Mouse (Mus musculus) kidney, embryonic 16.5 days (tissue): Measurements from ENCODE around the gene Bet1l. TPM values are rescaled to one million over a fixed set of nuclear protein-coding genes. Genes with fewer than 3 reads are reported as not detected.
A peak's percentile ranks its signal among the peaks of the same experiment; 100 is the strongest.

Experiments
- ATAC-seq: fragments of 200-750 bp; cut with Nextera tagmentation; 2 replicates; pipeline ENCODE4 v1.8.0; 2017; ENCODE audit warnings: moderate TSS enrichment; ENCODE audit not compliant: low FRiP score, low TSS enrichment
- H3K27ac ChIP-seq: fragments of 300-500 bp; sonication (generic); 2 replicates; pipeline ENCODE4 v1.5.1; 2014; ENCODE audit warnings: low read length
- H3K27me3 ChIP-seq: fragments of 300-500 bp; sonication (generic); 2 replicates; pipeline ENCODE4 v1.6.1; 2014; ENCODE audit warnings: low read length, control low read depth, mixed read lengths; ENCODE audit not compliant: insufficient read depth
- H3K36me3 ChIP-seq: fragments of 300-500 bp; sonication (generic); 2 replicates; pipeline ENCODE4 v1.6.1; 2014; ENCODE audit warnings: low read length, control low read depth, mixed read lengths; ENCODE audit not compliant: insufficient read depth
- H3K4me1 ChIP-seq: fragments of 300-500 bp; sonication (generic); 2 replicates; pipeline ENCODE4 v1.6.1; 2014; ENCODE audit warnings: low read length, control low read depth, mixed read lengths; ENCODE audit not compliant: insufficient read depth
- H3K4me2 ChIP-seq: fragments of 300-500 bp; sonication (generic); replicated peaks from 2 replicates; pipeline ENCODE4 v1.6.1; 2014; ENCODE audit warnings: low read depth, low read length
- H3K4me3 ChIP-seq: fragments of 300-500 bp; sonication (generic); 2 replicates; pipeline ENCODE4 v1.5.1; 2014; ENCODE audit warnings: mild to moderate bottlenecking, low read length
- H3K9ac ChIP-seq: fragments of 300-500 bp; sonication (generic); replicated peaks from 2 replicates; pipeline ENCODE4 v1.6.1; 2014; ENCODE audit warnings: low read length
- H3K9me3 ChIP-seq: fragments of 300-500 bp; sonication (generic); 2 replicates; pipeline ENCODE4 v1.6.1; 2016; ENCODE audit warnings: low read length, control low read depth
- WGBS: fragments of 180-500 bp; shearing (Covaris S2); extraction: QIAGEN DNeasy Blood & Tissue Kit; methylation state at CpG from one replicate; pipeline ENCODE4 v1.1.7; 2014; 5-methylcytosine and 5-hydroxymethylcytosine counted together
- polyA plus RNA-seq: library from polyadenylated mRNA; unstranded; fragments of >200 nt; fragmentation: Nextera tagmentation; extraction: Ambion mirVana; gene quantifications from 2 replicates; pipeline ENCODE4 v1.2.1, GENCODE M21; 2015

Gene Bet1l
- polyA plus RNA-seq, 1 experiment from 2014 or later, result 42.1 TPM

- Histone ChIP-seq H3K36me3 (peaks cover 29% of the 10 kb centered on the region), H3K4me2 (no peak overlapping the region), H3K9me3 (no peaks in the 10 kb centered on the region), H3K27ac (no peak overlapping the region), H3K4me3 (no peak overlapping the region), H3K4me1 (peaks cover 9% of the 10 kb centered on the region), H3K9ac (no peak overlapping the region), H3K27me3 (no peaks in the 10 kb centered on the region)
- WGBS, result 90% methylated on average over 4 of the region's 4 CpGs
- no peak for ATAC-seq
Observed at GRCm38 (mm10) chr7:140851916-140852315, 5.5 kb downstream of the Bet1l start.

- 88% methylated on average over 10 of the region's 10 CpGs for WGBS
- Histone ChIP-seq H3K9me3 (no peaks in the 10 kb centered on the region), H3K4me3 (no peak overlapping the region), H3K9ac (no peak overlapping the region), H3K36me3 (peaks cover 22% of the 10 kb centered on the region), H3K27ac (no peak overlapping the region), H3K4me2 (no peak overlapping the region), H3K4me1 (0 out of 2 replicates have a peak, but pooled peaks cover 2% of the 10 kb centered on the region), H3K27me3 (no peaks in the 10 kb centered on the region)
- ATAC-seq, result no peak
Observed at GRCm38 (mm10) chr7:140848591-140848990, 8.8 kb downstream of the Bet1l start.

DNA sequence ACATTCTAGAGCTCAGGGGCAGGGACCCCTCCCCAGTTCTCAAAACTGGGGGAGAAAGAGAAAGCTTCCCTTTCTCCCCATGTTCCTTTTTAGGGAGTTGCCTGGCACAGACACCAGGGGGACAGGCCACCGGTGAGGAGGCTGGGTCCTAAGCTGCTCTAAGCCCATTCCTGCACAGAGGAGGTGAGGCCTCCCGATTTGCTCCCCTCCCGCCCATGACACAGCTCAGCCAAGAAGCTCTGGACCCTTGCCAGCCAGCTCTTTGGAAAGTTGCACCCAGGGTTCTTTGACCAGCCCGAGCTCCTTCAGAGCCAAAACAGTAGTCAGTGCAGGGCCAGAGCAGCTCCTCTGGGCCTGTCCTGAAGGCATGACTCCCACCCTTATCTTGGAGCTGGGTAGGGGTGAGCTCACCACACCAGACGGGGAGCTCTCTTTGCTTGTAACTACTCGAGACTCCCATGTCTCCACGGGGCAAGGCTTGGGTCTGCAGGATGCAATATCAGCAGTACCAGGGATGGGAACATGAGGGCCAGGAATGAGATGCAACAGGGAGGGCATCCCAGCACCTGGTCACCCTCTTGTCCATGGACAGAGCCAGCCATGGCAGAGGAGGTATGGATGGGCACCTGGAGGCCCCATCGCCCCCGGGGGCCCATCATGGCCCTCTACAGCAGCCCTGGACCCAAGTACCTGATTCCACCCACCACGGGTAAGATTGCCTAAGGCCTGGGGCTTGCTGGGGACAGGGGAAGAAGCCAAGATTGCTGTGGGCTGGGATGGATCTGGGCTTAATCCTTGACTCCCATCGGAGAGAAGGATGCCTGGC is 9.4 kb downstream of the Bet1l start, which contains the start of gene Odf3:
Gene Odf3 (plus strand): TSS at position 51 of the 826 bp plus-strand sequence.
- Histone ChIP-seq H3K36me3 (peaks cover 16% of the 10 kb centered on the region), H3K4me3 (no peak within 1 kb of the TSS), H3K9ac (0 out of 2 replicates have a peak within 1 kb of the TSS, but pooled peaks have one; percentile 5), H3K9me3 (no peaks in the 10 kb centered on the region), H3K27ac (no peak within 1 kb of the TSS), H3K4me1 (0 out of 2 replicates have a peak, but pooled peaks cover 2% of the 10 kb centered on the region), H3K4me2 (no peak within 1 kb of the TSS), H3K27me3 (peaks cover 2% of the 10 kb centered on the region; the same call in 1 of the 2 replicates)
- 63% methylated on average over 11 of the region's 11 CpGs for WGBS
- no peak for ATAC-seq

- Histone ChIP-seq H3K27ac (no peak overlapping the region), H3K9ac (no peak overlapping the region), H3K4me1 (0 out of 2 replicates have a peak, but pooled peaks cover 2% of the 10 kb centered on the region), H3K27me3 (peaks cover 2% of the 10 kb centered on the region; the same call in 1 of the 2 replicates), H3K4me3 (no peak overlapping the region), H3K9me3 (no peaks in the 10 kb centered on the region), H3K36me3 (peaks cover 4% of the 10 kb centered on the region), H3K4me2 (no peak overlapping the region)
- ATAC-seq, result no peak
- WGBS, result 80% methylated on average over 10 of the region's 10 CpGs
Observed at GRCm38 (mm10) chr7:140846676-140847075, 10.7 kb downstream of the Bet1l start.

DNA sequence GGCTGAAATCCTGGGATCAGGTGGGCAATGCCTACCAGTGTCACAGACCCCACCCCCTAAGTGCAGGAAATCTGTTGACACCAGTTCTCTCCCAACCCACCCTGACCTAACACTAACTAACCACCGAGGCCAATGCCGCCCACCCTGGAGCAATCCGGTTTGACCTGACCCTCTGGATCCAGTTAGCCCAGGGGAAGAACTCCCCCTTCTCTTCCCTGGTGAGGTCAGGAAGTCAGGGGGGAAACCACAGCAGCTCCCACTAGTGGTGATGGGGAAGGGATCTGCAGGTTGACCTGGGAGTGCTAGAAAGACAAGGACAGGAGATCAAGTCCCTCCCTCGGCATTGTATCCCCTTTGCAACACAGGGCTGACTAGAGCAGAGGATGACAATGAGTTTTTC is 11.7 kb downstream of the Bet1l start:
- WGBS, result 55% methylated on average over 4 of the region's 4 CpGs

GRCm38 (mm10) chr7:140844905-140845665 is 12.3 kb downstream of the Bet1l start, which contains the start of gene Scgb1c1:
TSS of gene Scgb1c1 (plus strand) at chr7:140845547.
- H3K4me2 ChIP-seq, result no peak within 1 kb of the TSS
- no peak within 1 kb of the TSS for H3K4me3 ChIP-seq
- no peaks in the 10 kb centered on the region for H3K36me3 ChIP-seq
- H3K4me1 ChIP-seq, result 0 out of 2 replicates have a peak, but pooled peaks cover 2% of the 10 kb centered on the region
- H3K9ac ChIP-seq, result no peak within 1 kb of the TSS
- no peaks in the 10 kb centered on the region for H3K9me3 ChIP-seq
- whole genome bisulfite sequencing, result 29% methylated on average over 14 of the region's 14 CpGs
- no peak within 1 kb of the TSS for H3K27ac ChIP-seq
- peaks cover 10% of the 10 kb centered on the region; the same call in 1 of the 2 replicates for H3K27me3 ChIP-seq
- ATAC-seq, result peak; percentile 83

More for the DNA sequence above, 11.7 kb downstream of the Bet1l start:
- Histone ChIP-seq H3K9me3 (no peaks in the 10 kb centered on the region), H3K27me3 (peaks cover 7% of the 10 kb centered on the region; the same call in 1 of the 2 replicates), H3K9ac (no peak overlapping the region), H3K27ac (no peak overlapping the region), H3K4me2 (no peak overlapping the region), H3K4me3 (no peak overlapping the region), H3K4me1 (0 out of 2 replicates have a peak, but pooled peaks cover 2% of the 10 kb centered on the region), H3K36me3 (no peaks in the 10 kb centered on the region)
- ATAC-seq, result no peak

DNA sequence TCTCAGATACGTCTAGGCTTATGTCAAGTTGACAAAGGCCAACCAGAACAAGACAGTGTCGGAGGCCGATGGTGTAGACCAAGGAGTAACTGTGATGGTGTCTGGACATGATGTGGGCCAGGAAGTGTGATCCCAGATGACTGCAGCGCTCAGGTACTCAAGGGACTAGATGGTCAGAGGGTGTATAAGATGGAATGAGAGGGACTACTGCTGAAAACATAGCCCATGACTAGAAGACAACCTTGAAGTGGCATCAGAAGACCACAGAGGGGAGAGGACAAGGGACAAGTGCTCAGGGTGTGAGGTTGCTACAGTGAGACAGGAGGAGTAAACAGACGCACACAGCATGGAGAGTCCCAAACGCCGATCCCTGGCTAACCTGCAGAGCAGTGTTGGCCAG is 13.6 kb downstream of the Bet1l start:
- no peak for ATAC-seq
- Histone ChIP-seq H3K36me3 (no peaks in the 10 kb centered on the region), H3K4me2 (no peak overlapping the region), H3K4me1 (0 out of 2 replicates have a peak, but pooled peaks cover 2% of the 10 kb centered on the region), H3K9ac (no peak overlapping the region), H3K4me3 (no peak overlapping the region), H3K9me3 (no peaks in the 10 kb centered on the region), H3K27ac (no peak overlapping the region), H3K27me3 (peaks cover 10% of the 10 kb centered on the region; the same call in 1 of the 2 replicates)
- 77% methylated on average over 7 of the region's 7 CpGs for WGBS

GRCm38 (mm10) chr7:140840750-140841735 is 16.3 kb downstream of the Bet1l start:
- no peaks in the 10 kb centered on the region for H3K9me3 ChIP-seq
- no peak overlapping the region for H3K27ac ChIP-seq
- WGBS, result 39% methylated on average over 19 of the region's 19 CpGs
- 0 out of 2 replicates have a peak, but pooled peaks cover 2% of the 10 kb centered on the region for H3K4me1 ChIP-seq
- no peak for ATAC-seq
- no peak overlapping the region for H3K9ac ChIP-seq
- peaks cover 10% of the 10 kb centered on the region; the same call in 1 of the 2 replicates for H3K27me3 ChIP-seq
- H3K4me2 ChIP-seq, result no peak overlapping the region
- H3K36me3 ChIP-seq, result no peaks in the 10 kb centered on the region
- no peak overlapping the region for H3K4me3 ChIP-seq

GRCm38 (mm10) chr7:140839556-140839955 is 17.8 kb downstream of the Bet1l start:
- Histone ChIP-seq H3K9me3 (no peaks in the 10 kb centered on the region), H3K27me3 (peaks cover 10% of the 10 kb centered on the region; the same call in 1 of the 2 replicates), H3K36me3 (no peaks in the 10 kb centered on the region), H3K4me2 (no peak overlapping the region), H3K4me3 (no peak overlapping the region), H3K9ac (no peak overlapping the region), H3K27ac (no peak overlapping the region), H3K4me1 (no peaks in the 10 kb centered on the region)
- ATAC-seq, result no peak
- WGBS, result 45% methylated on average over 5 of the region's 5 CpGs
